Mouse (Mus musculus) stomach, embryonic 16.5 days (tissue): ENCODE results near the gene A430033K04Rik. TPM values are rescaled to one million over a fixed set of nuclear protein-coding genes. Genes with fewer than 3 reads are reported as not detected.

ENCODE experiments used
- ATAC-seq: fragments of 200-750 bp; cut with Nextera tagmentation; 2 replicates; pipeline ENCODE4 v1.8.0; 2017; ENCODE audit warnings: moderate number of reproducible peaks, moderate TSS enrichment; ENCODE audit not compliant: insufficient read depth, low FRiP score
- H3K27ac ChIP-seq: fragments of 300-500 bp; sonication (generic); 2 replicates; pipeline ENCODE4 v1.5.1; 2014; ENCODE audit warnings: low read length
- H3K27me3 ChIP-seq: fragments of 300-500 bp; sonication (generic); 2 replicates; pipeline ENCODE4 v1.6.1; 2014; ENCODE audit warnings: low read length, control low read depth, mixed read lengths; ENCODE audit not compliant: control insufficient read depth, insufficient read depth
- H3K36me3 ChIP-seq: fragments of 300-500 bp; sonication (generic); 2 replicates; pipeline ENCODE4 v1.6.1; 2014; ENCODE audit warnings: low read length; ENCODE audit not compliant: control insufficient read depth, insufficient read depth
- H3K4me1 ChIP-seq: fragments of 300-500 bp; sonication (generic); 2 replicates; pipeline ENCODE4 v1.6.1; 2014; ENCODE audit warnings: low read length, control low read depth, mixed read lengths; ENCODE audit not compliant: control insufficient read depth, insufficient read depth
- H3K4me2 ChIP-seq: fragments of 300-500 bp; sonication (generic); 2 replicates; pipeline ENCODE4 v1.6.1; 2014; ENCODE audit warnings: low read depth, low read length, mixed read lengths
- H3K4me3 ChIP-seq: fragments of 300-500 bp; sonication (generic); replicated peaks from 2 replicates; pipeline ENCODE4 v1.5.1; 2014; ENCODE audit warnings: mild to moderate bottlenecking, low read length
- H3K9ac ChIP-seq: fragments of 300-500 bp; sonication (generic); 2 replicates; pipeline ENCODE4 v1.6.1; 2014; ENCODE audit warnings: low read length
- H3K9me3 ChIP-seq: fragments of 300-500 bp; sonication (generic); replicated peaks from 2 replicates; pipeline ENCODE4 v1.6.1; 2016; ENCODE audit warnings: low read length, control low read depth; ENCODE audit not compliant: control insufficient read depth
- WGBS: fragments of 180-500 bp; shearing (Covaris S2); extraction: QIAGEN DNeasy Blood & Tissue Kit; methylation state at CpG from one replicate; pipeline ENCODE4 v1.1.7; 2014; 5-methylcytosine and 5-hydroxymethylcytosine counted together
- polyA plus RNA-seq: library from polyadenylated mRNA; unstranded; fragments of >200 nt; fragmentation: Nextera tagmentation; extraction: Ambion mirVana; gene quantifications from 2 replicates; pipeline ENCODE4 v1.2.1, GENCODE M21; 2015

A430033K04Rik gene
- polyA plus RNA-seq, 1 experiment from 2014 or later = 10.8 TPM

DNA sequence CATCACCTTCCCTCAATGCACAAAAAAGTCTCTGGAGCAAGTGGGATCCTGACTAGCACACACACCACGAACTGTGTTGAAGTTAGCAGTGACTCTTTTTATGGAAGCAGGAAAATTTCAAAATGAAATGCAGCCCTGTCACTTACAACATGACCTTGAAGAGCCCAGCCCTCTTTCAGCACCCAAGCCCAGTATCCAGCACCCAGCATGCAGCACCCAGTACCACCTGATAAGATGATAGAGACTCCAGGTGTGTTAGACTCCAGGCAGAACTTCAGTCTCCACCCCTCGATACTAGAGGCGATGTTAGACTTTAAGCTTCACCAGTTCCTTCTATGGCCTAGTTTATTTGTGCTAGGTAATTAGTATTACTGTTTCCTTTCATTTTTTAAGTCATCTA is 19.1 kb downstream of the A430033K04Rik start:
- peaks cover 18% of the 10 kb centered on the region for H3K36me3 ChIP-seq
- H3K4me2 ChIP-seq = no peak overlapping the region
- H3K27me3 ChIP-seq = no peaks in the 10 kb centered on the region
- no peak overlapping the region for H3K27ac ChIP-seq
- no peaks in the 10 kb centered on the region for H3K4me1 ChIP-seq
- no peak overlapping the region for H3K9ac ChIP-seq
- no peaks in the 10 kb centered on the region for H3K9me3 ChIP-seq
- WGBS = 93% methylated on average over 3 of the region's 3 CpGs
- ATAC-seq = no peak
- no peak overlapping the region for H3K4me3 ChIP-seq

- Histone ChIP-seq H3K36me3 (peaks cover 8% of the 10 kb centered on the region; the same call in 1 of the 2 replicates), H3K4me2 (no peak overlapping the region), H3K4me3 (no peak overlapping the region), H3K27ac (no peak overlapping the region), H3K4me1 (no peaks in the 10 kb centered on the region), H3K27me3 (no peaks in the 10 kb centered on the region), H3K9ac (no peak overlapping the region), H3K9me3 (no peaks in the 10 kb centered on the region)
- no peak for ATAC-seq
- 85% methylated on average over 1 of the region's 1 CpGs for WGBS
Measured at GRCm38 (mm10) chr5:138652911-138653310, 30.3 kb downstream of the A430033K04Rik start.

GRCm38 (mm10) chr5:138656477-138657156 is 34.0 kb downstream of the A430033K04Rik start:
- H3K9ac ChIP-seq = no peak overlapping the region
- no peak overlapping the region for H3K4me3 ChIP-seq
- ATAC-seq = 0 out of 2 replicates have a peak, but pooled peaks have one; percentile 66
- no peaks in the 10 kb centered on the region for H3K9me3 ChIP-seq
- no peaks in the 10 kb centered on the region for H3K4me1 ChIP-seq
- 13% methylated on average over 2 of the region's 2 CpGs for WGBS
- H3K4me2 ChIP-seq = no peak overlapping the region
- no peak overlapping the region for H3K27ac ChIP-seq
- no peaks in the 10 kb centered on the region for H3K36me3 ChIP-seq
- no peaks in the 10 kb centered on the region for H3K27me3 ChIP-seq

GRCm38 (mm10) chr5:138657407-138657806 is 34.7 kb downstream of the A430033K04Rik start:
- H3K4me2 ChIP-seq = no peak overlapping the region
- 94% methylated on average over 3 of the region's 3 CpGs for WGBS
- H3K27me3 ChIP-seq = no peaks in the 10 kb centered on the region
- no peak overlapping the region for H3K9ac ChIP-seq
- H3K9me3 ChIP-seq = no peaks in the 10 kb centered on the region
- no peak for ATAC-seq
- H3K4me1 ChIP-seq = no peaks in the 10 kb centered on the region
- H3K27ac ChIP-seq = no peak overlapping the region
- no peak overlapping the region for H3K4me3 ChIP-seq
- H3K36me3 ChIP-seq = no peaks in the 10 kb centered on the region

DNA sequence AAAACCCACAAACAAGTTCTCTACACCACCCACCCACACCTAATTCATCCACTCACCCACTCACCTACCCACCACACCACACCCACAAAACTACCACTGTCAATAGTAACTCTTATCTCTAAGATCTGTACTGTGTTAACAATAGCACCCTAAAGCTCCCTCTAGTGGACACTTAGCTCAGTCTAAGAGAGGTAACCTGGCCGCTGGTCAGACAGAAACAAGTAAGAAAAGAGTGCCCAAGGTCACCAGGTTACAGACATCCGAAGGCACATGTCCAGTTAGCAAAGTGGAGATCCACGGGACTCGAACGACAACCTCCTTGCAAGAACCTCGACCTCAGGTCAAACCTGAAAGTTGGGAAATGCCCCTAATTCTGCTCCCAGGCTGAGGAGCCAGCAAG is 35.2 kb downstream of the A430033K04Rik start:
- H3K4me3 ChIP-seq = no peak overlapping the region
- H3K9me3 ChIP-seq = no peaks in the 10 kb centered on the region
- H3K4me2 ChIP-seq = no peak overlapping the region
- H3K9ac ChIP-seq = no peak overlapping the region
- H3K27me3 ChIP-seq = no peaks in the 10 kb centered on the region
- no peak overlapping the region for H3K27ac ChIP-seq
- no peaks in the 10 kb centered on the region for H3K36me3 ChIP-seq
- no peaks in the 10 kb centered on the region for H3K4me1 ChIP-seq
- ATAC-seq = peak; percentile 72
- WGBS = 37% methylated on average over 6 of the region's 6 CpGs

- Histone ChIP-seq H3K9me3 (no peaks in the 10 kb centered on the region), H3K27ac (no peak overlapping the region), H3K4me3 (no peak overlapping the region), H3K9ac (no peak overlapping the region), H3K36me3 (no peaks in the 10 kb centered on the region), H3K27me3 (no peaks in the 10 kb centered on the region), H3K4me2 (no peak overlapping the region), H3K4me1 (no peaks in the 10 kb centered on the region)
- ATAC-seq = no peak
- 10% methylated on average over 5 of the region's 5 CpGs for WGBS
Measured at GRCm38 (mm10) chr5:138658922-138659321, 36.3 kb downstream of the A430033K04Rik start.

DNA sequence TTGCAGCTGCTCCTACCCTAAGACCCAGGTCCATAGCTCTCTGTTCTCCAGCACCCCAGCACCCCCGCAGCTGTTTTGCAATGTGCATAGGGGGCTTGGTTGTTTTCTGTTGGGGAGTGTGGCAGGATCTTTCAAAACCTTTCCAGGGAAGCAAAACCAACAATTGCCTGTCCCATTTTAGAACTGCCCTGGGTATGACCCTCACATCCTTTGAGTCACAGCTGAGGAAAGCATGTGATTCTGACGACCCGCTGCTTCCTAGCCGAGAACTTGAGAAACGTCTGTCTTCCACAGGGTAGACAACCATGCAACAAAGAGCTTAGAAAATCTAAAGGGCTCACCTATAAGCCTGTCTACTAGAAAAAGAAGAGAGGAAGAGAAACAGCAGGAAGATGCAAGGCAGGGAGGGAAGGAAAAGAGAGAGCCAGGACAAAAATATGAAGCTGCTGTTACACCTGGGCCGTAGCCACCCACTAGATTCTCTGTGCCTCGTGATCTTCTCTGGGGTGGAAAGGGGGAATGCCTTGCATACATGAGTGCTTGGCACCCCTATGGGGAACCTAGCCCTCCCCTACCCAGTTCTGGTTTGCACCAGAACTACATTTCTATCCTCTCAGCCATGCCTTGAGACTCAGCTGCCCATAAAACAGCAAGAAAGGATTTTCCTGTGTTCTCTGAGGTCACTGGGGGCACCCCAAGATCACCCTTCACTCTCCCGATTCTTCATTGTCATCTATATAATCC is 60.5 kb downstream of the A430033K04Rik start:
- Histone ChIP-seq H3K4me2 (no peak overlapping the region), H3K36me3 (no peaks in the 10 kb centered on the region), H3K9ac (no peak overlapping the region), H3K4me1 (no peaks in the 10 kb centered on the region), H3K4me3 (no peak overlapping the region), H3K27ac (no peak overlapping the region), H3K27me3 (no peaks in the 10 kb centered on the region), H3K9me3 (no peaks in the 10 kb centered on the region)
- WGBS = 64% methylated on average over 8 of the region's 8 CpGs
- ATAC-seq = no peak

- WGBS = 95% methylated on average over 7 of the region's 7 CpGs
- H3K36me3 ChIP-seq = no peaks in the 10 kb centered on the region
- H3K27me3 ChIP-seq = no peaks in the 10 kb centered on the region
- no peaks in the 10 kb centered on the region for H3K4me1 ChIP-seq
- H3K4me2 ChIP-seq = no peak overlapping the region
- no peak for ATAC-seq
- H3K9ac ChIP-seq = no peak overlapping the region
- no peaks in the 10 kb centered on the region for H3K9me3 ChIP-seq
- no peak overlapping the region for H3K27ac ChIP-seq
- H3K4me3 ChIP-seq = no peak overlapping the region
Measured at GRCm38 (mm10) chr5:138683821-138684220, 61.2 kb downstream of the A430033K04Rik start.

DNA sequence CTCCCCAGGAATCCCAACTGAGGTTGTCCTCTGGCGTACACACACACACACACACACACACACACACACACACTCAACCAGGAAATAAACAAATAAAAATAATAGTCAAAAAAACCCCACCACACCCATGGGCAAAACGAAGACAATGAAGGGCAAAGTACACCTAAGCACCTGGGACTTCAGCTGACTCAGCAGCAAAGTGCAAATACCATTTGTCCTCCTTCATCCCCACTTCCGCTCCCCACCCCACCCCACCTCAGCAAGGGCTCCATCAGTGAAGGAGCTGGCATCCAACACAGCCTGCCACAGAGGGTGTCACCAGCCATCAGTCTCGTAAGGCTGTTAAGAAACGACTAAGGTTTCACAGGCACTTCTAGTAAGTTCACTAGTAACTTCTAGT is 64.8 kb downstream of the A430033K04Rik start:
- H3K4me1 ChIP-seq = no peaks in the 10 kb centered on the region

More for the DNA sequence above, 64.8 kb downstream of the A430033K04Rik start:
- Histone ChIP-seq H3K27me3 (no peaks in the 10 kb centered on the region), H3K27ac (no peak overlapping the region), H3K4me3 (no peak overlapping the region), H3K9ac (no peak overlapping the region), H3K4me2 (no peak overlapping the region), H3K9me3 (no peaks in the 10 kb centered on the region), H3K36me3 (no peaks in the 10 kb centered on the region)
- peak; percentile 80; the same call in 1 of the 2 replicates for ATAC-seq
- 45% methylated on average over 5 of the region's 5 CpGs for WGBS
